Mouse (Mus musculus): Measurements from ENCODE around the gene Gm20388.
A peak's percentile ranks its signal among the peaks of the same experiment; 100 is the strongest.

The Gm20388 gene

DNA sequence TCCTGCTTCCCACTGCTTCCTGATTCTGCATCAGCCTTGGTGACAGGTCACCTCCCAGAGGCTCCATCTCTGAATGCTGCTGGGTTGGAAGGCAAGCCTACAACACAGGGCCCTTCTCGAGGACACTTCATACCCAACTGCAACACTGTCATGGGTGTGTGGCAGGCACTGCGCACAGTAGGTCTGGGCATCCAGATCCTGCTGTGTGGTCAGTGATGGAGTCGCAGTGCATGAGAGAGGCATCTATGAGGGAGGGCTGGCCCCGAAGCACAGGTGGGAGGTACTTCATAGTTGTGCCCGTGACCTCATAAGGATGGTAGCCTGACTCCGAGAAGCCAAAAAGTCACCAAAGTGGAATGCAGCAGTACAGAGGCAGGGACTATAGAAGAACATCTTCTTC lies 2814.5 kb downstream of the Gm20388 start:
- no peak for DNase-seq (ENCODE audit: low spot score)

DNA sequence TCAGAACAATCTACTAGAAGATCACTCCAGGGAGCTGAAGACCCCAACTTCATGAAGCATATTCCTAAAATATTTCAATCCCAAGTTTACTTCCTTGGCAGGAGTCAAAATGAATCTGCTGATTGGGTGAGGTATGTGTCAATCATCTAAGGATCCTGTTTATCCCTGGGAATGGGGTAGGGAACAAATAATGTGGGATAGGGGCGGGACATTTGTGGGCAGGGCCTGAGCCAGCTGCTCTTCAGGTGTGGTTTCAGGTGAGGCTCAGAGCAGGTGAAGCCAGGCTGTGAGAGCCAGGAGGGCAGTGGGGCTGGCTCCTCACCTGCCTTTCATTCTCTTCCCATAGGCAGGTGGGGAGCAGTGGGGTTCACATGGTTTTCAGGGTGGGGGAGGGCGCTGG lies 2816.1 kb downstream of the Gm20388 start:
- no peak for DNase-seq (ENCODE audit: low spot score)

DNA sequence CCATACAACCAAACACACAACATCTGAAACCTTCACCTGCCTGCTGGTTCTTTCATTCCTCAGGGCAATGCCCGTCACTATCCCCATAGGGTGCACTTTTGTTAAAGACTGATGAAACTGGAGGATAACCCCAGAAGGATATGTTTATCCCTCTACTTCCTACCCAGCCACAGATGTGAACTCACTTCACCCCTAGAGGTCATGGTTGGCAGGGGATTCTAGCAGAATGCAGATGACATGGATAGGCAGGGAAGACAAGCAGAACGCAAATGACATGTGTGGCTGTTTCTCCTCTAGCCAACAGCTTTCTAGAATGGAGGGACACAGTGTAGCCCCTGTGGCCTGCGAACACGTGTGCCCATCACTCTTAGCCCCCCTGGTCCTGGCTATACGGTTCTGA lies 2816.8 kb downstream of the Gm20388 start:
- DNase-seq (ENCODE audit: low spot score) = no peak

DNA sequence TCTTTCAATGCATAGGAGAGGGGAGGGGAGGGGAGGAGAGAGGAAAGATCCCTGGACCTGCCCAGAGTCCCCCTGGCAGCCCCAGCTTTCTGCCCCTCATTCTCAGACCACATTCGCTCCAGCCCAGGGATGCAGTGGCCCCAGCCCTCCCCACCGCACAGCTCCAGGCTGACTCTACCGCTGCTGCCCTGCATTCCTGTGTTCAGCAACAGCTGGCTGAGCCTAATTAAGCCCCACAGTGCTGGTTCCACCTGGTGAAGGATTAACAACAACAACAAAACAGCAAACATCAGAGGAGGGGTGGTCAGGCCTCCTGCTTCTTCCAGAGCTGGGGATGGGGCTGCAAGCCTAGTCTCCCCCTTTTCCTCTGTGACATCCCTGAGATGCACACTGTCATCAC lies 2818.0 kb downstream of the Gm20388 start:
- DNase-seq (ENCODE audit: low spot score) = no peak

DNA sequence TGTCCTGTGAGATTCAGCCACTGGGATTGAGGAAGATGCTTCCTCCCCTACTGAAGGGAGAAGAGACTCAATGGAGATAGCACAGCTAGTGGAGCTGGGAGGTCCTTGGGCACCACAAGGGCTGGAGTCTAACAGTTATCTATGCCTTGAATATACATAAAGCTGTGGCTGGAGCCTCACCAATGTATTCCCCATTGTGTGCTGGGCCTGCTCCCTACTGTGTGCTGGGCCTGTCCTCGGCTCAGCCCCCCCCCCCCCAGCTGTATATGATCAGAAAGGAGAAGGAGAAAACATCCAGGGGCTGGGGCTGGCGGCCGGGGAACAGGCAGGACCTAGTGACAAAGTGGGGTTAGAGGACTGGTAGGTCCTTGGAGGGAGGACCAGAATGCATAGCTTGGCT lies 2824.5 kb downstream of the Gm20388 start:
- DNase-seq (ENCODE audit: low spot score) = no peak

DNA sequence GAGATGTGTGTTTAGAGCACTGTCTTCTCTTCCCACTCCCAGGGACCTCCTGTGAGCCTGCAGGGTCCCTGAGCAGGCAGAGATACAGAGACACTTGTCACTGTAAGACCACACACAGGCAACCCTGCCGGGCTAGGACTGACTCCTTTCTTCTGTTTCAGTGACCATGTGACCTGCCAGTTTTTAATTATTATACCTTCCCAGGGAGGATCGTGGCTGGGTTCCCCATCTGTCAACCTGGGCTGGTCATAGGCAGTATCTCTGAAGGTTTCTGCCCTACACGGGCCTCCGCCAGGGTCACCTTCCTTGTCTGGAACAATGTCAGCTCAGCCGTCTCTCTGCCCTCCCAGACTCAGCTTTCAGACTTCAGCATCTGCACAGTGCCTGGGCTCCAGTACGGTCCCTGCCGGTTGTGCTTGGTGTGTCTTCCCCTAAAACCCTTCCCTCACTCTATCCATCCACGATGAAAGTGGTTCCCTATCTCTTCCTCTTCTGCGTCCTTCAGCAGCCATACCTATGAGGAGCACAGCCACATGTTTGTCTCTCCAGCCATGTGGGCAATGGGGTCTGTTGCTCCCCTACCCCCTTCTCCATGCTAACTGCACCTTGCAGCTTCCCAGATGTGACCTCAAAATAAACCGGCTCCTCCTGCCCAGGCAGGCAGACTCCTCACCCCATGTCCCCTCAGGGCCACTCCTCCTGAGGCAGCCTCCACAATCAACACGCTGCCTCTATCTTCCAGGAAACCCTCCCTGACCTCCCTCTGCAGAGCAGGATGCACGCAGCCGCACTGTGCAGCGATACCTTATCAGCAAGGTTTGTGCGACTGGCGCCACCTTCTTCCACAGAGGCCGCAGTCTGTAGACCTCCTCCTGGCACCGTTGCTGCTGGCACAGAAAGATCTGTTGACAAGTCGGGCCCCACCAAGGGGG lies 2825.2 kb downstream of the Gm20388 start:
- DNase-seq (ENCODE audit: low spot score) = no peak

DNA sequence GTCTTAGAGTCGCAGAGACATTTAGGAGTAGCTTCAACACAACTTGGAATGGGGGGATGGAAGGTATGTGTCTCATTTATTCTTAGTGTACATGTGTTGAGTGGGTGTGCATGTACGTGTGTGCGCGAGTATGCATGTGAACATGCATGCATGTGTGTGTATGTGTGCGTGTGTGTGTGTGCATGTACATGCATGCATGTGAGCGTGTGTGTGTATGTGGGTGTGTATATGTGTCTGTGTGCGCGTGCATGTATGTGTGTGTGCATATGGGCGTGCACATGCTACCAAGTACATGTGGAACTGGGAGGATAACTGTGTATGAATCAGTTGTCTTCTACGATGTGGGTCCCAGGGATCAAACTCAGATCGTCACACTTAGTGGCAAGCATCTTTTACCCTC lies 2826.0 kb downstream of the Gm20388 start:
- no peak for DNase-seq (ENCODE audit: low spot score)

DNA sequence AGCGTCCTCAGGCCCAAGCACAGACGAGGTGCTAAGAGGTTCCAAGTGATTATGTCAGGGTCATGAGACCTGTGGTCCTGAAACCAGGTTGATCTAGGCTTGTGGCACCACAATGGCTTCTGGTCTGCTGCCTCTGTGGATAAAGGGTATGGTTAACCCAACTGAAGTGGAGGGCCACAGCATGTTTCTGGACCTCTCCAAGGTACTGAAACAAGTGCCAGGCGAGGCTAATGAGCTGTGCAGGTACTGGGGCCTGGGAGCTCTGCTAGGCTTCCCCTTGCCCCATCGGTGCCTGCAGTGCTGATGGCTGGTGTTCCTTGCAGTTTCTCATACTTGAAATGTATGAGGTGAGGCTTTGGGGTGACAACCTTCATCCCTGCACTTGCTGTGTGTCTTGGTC lies 2826.4 kb downstream of the Gm20388 start:
- peak; percentile 63 for DNase-seq (ENCODE audit: low spot score)

DNA sequence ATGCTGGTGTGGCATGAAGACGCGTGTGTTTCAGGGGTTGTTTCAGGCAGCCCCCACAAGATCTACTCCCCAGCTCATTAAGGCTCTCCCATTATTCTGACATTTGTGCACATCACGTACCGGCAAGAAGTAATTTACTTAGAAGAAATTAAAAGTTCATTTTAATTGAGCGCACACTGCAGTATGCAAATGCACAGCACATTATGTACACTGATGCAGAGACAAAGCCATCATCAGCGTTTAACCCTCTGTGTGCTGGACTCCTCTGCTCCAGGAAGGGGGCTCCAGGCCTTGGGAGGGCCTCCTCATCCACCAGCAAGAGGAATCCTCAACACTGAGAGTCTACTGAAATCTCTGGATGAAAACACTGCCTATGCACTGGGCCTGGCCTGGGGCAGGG lies 2827.2 kb downstream of the Gm20388 start:
- DNase-seq (ENCODE audit: low spot score) = no peak

DNA sequence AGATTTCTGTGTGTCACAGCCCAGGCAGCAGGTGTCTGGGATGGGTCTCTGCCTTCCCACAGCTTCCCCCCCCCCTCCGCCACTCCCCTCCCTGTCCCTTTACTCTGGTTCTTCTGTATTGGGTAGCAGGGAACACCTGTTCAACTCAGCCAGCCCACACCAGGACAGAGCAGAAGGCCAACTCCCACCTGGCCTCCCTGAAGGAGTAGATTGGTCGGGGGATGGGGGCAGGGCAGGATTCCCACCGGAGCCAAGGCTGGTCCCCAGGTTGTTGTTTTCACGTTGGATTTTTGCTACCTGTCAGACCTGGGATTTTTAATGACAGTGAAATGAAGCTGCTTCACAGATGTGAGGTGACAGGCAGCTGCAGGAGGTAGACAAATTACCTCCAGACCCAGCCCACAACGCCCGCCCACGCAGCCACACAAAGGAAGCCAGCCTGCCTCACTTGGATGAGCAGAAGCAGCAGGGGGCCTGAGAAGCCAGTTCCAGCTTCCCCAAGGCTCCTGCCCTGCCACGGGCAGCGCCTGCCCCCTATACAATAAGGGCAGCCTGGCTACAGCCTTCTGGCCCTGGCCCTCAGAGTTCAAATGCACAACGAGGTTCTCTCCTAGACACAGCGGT lies 2828.6 kb downstream of the Gm20388 start:
- DNase-seq (ENCODE audit: low spot score) = peak; percentile 38

DNA sequence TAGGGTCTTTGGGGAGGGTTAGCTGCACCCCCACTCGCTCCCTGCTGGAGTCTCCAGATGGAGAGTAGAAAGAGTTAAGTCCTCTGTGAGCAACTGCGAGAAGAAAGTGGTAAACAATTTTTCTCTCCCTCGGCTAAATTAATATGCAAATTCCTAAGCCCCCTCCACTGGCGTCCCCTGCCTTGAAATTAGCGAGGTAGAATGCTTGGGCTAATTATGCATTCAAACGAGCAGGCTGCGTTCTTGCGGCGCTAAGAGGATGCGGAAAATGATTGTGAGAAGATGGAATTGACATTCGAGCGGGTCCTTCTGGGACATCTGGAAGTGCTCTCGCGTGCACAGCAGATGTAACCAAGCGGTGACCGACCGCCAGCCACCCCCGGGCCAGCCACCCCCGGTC lies 2831.8 kb downstream of the Gm20388 start:
- no peak for DNase-seq (ENCODE audit: low spot score)

DNA sequence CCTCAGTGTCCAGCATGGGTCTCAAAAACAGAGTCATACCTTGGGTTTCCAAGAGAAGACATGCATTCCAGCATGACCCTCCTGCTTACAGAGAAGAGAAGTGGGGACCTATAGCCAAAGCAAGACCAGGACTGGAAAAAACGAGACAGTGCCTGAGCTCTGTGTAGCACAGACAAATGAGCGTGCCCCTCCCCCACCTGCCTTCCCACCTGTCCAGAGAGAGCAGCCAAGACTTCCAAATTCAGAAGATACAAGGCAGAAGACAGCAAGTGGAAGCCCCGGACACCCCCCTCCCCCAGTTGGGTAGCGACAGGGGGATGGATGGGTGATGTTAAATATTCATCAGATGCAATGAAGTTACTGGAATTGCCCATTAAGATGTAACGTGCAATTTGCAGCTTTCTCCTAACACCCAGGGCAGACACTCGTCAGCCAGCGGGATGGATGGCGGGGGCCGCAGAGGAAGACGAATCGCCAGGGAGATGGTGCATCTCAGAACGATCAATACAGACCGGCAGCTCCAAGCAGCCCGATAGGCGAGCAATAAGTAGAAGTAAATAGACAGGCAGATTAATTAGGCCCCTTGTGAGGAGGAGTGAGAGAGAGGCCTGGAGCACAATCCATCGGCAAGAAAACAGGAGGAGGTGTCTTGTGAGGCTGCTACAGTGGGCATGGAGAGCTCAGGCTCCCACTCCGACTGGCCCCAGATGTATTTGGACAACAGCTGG lies 2834.5 kb downstream of the Gm20388 start:
- DNase-seq (ENCODE audit: low spot score) = peak; percentile 22

DNA sequence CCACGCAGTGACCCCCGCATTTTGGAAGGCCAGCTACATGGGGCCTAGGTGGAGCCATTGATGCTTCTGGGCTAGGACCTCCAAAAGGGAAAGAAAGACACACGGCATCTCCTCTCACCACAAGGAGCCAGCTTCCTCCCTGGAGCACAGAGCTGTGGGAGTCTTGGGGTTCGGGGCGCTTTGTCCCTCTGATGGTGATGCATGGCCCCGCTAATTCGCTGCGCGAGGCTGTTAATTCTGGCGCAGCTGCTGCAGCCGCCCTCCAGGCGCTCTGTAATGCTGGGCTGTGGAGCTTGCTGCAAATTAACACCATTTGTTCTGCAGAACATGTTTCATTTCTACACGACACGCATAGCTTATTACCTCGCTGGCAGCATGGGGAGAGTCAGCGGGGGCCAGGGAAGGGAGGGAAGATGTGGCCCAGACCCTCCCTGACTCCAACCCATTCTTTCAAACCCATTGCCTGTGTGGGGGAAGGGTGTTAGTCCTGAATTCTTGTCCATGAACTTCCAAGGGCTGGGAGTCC lies 2835.2 kb downstream of the Gm20388 start:
- peak; percentile 14 for DNase-seq (ENCODE audit: low spot score)

DNA sequence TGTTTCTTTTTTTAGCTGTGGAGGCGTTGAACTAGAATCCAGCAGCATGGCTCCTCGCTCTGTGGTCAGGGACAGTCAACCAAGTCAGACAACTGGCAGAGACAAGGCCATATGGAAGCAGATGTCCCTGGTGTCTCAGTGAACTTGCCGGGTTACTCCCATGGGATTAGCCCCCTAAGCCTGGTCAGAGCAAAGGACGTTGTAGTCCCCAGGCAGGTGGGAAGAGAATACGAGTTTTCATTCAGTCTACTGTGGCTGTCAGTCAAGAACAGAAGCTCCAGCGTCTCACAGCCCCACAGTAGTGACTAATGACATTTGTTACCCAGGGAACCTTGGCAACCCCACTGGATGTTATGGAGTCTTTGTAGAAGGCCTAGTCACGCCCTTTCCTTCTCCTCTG lies 2835.8 kb downstream of the Gm20388 start:
- no peak for DNase-seq (ENCODE audit: low spot score)

DNA sequence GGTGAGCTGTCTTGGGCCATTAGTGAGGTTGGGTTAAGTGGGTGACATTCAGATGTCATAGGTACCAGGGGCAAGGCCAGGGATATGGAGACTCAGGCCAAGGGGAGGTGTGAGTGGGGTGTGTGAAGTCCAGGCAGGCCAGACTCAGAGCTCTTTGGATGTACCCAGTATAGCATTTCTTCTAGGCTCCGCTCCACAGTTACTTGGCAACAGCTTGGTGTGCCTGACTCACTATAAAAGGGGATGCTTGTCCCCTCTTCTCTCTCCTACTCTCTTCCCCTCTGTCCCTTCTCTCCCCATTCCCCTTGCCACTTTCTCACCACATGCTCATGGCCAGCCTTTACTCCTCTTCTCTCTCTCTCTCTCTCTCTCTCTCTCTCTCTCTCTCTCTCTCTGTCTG lies 2837.2 kb downstream of the Gm20388 start:
- DNase-seq (ENCODE audit: low spot score) = no peak

DNA sequence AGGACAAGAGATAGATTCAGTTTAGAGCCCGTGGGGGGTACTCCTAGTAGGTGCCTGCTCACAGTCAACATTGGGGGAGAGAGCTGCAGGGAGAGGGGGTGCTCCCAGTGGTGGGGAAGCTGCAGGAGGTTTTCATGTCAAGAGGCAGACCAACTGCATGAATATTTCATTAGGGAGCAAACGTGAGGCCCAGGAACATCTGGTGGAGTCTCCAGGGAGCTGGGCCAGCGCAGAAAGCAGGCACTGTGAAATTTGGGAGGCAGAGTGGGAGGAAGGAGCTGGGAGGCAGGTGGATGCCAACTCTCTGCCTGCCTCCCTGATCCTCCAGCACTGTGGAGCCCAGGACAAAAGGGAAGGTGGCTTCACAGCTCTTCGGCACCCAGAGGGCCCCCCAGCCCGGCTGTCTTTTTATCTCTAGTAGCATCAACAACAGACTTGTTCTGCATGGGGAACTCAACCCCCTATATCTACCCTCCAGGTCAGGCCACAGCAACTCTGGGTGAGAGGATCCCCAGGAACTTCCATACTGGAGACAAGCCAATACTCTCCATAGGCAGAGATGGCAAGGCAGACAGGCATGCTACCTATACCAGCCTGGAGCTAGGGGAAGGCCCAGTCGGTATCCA lies 2838.8 kb downstream of the Gm20388 start:
- DNase-seq (ENCODE audit: low spot score) = no peak

DNA sequence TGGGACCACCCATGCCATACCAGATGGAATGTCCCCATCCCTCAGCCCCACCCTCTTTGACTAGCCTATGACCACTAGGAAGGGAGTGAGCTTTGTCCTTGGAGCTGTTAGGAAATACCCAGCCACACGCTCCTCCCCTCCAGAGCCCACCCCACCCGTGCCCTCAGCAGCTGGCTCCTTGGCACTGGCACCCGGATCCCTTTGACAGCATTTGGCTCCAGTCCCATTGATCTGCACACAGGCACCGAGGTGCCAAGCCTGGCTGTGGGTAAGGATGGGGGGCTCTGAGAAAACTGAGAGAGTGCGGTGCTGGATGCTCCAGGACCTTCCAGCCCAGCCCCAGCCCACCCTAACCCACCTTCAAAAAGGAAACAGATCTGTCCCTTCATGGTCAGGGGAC lies 2840.7 kb downstream of the Gm20388 start:
- no peak for DNase-seq (ENCODE audit: low spot score)

DNA sequence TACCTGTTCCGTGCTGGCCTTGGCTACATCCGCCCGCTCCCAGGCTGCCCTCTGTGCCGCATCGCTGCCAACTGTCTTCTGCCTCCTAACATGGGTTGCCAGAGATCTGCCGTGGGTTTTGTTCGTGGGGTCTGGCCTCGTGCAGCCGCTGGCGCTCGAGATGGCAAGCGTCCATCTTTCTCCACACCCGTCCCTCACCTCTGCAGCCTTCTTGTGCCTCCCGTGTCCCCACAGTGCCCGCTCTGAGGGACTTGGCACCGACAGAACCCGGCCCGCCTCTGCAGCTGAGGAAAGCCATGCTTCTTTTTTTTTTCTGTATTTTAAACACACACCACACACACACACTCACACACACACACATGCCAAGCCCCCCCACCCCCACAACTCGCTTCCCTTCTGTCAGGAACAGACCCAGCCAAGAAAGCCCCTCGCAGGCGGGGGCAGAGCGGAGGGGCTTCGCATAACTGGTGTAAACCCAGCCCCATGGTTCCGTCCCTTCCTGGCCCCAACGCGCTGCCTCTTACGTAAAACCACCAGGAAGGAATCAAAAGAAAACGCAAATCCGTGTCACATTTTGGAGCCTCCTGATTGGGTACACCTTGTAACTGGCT lies 2841.6 kb downstream of the Gm20388 start:
- no peak for DNase-seq (ENCODE audit: low spot score)

DNA sequence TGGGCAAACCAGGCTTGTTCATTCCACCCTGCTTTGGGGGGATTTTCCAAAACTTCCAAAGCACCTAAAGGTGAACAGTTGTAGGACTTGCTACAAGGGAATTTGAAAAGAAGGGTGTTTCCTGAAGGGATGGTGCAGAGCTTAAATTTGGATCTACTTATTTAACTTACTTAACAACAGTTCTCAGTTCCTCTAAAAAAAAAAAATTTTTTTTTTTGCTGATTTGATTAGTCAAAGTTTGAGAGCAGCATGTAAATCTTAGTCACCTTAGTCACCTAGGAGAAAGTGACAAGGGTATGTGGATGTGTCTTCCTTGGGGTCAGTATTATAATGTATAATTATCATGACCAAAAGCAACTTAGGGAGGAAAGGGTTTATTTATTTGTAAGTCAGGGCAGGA lies 2848.0 kb downstream of the Gm20388 start:
- no peak for DNase-seq (ENCODE audit: low spot score)

DNA sequence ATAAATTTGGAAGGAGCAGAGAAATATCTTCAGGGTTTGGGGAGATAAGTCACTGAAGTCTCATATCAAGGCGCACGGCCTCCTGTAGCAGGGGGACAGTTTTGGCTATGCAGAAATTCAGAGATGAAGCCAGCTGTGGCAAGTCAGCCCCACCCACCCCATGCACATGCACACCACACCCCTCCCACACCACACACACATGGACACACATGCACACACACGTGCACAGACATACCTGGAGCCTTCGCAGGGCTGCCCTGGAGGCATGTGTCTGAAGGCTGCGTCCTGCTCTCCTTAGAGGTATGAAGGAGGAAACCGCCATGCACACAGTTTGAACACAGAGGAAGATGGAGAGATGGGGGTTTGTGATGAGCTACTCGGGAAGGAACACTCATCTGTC lies 2849.5 kb downstream of the Gm20388 start:
- no peak for DNase-seq (ENCODE audit: low spot score)

DNA sequence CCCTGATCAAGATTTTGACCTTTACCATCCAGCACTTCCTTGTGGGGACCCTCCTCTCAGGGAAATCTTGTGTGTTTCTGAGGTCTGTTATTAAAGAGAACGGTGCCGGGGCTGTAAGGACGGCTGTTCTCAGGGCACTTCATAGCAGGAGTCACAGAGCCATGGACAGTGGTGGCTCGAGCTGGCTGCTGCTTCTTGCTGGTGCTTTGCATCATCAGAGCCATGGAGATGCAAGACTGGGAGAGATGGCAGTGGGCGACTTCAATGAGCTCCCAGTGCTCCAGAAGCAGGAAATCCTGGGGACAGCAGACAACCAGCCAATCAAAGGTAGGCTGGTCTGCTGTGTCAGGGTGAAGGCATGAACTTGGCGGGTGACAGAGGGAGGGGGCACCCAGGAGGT lies 2850.5 kb downstream of the Gm20388 start:
- no peak for DNase-seq (ENCODE audit: low spot score)

DNA sequence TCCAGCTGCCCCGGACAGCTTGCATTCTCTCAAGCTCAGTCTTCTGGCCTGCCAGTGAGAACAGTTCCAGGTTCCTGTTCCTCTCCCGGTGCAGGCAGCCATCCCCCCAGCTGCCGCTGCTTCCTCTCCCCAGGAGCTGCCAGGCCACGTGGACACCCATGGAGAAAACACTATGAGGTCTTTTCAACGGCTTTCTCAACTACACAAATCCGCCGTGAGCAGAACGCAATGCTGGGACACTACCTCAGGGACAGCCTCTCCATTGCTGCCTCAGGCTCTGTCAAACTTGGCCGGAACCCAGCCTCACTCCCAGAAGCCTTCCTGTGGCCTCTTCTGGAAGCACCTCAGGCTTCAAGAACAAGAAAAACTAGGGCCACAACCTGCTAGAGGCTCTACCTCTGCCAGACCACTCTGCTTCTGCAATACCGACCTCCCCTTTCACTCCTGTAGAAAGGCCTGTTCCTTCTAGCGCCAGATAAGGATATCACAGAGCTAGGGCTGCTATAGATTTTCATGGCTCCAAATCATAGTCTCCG lies 2852.2 kb downstream of the Gm20388 start:
- DNase-seq (ENCODE audit: low spot score) = no peak
